Mouse (Mus musculus): Measurements from ENCODE around the gene Zfp119b. TPM values are rescaled to one million over a fixed set of nuclear protein-coding genes. Genes with fewer than 3 reads are reported as not detected.

Zfp119b gene
- total and polyA plus RNA-seq, 3 experiments: 1.1 to 2.0 TPM; not detected in 1

GRCm38 (mm10) chr17:55931553-55932502 lies 17.5 kb downstream of the Zfp119b start (continued):
- TF ChIP-seq E2F4 (IDR thresholded peaks at IDR 0.05; ENCODE audit: borderline replicate concordance, low read depth, low read length): no peak
- no peak for TF ChIP-seq ELF1 (IDR thresholded peaks at IDR 0.05; ENCODE audit: low read depth, low read length)
- peak; percentile 65 for TF ChIP-seq TCF12 (IDR thresholded peaks at IDR 0.05; ENCODE audit: low read depth, low read length)

- no peak for DNase-seq (ENCODE audit: low read depth, low spot score)
- no peak for TF ChIP-seq USF2 (IDR thresholded peaks at IDR 0.05; ENCODE audit: borderline replicate concordance in 1 of 2, insufficient read depth in 1 of 2, low read depth in 1 of 2, low read length in 2 of 2)
- TF ChIP-seq E2F4 (IDR thresholded peaks at IDR 0.05; ENCODE audit: borderline replicate concordance, low read depth, low read length): no peak
- TF ChIP-seq KAT2A (conservative IDR thresholded peaks at IDR 0.05; ENCODE audit: low read depth, low read length): no peak
- no peak for TF ChIP-seq POLR2A (IDR thresholded peaks at IDR 0.05; ENCODE audit: control insufficient read depth in 1 of 2, insufficient read depth in 1 of 2, low read depth in 1 of 2, low read length in 2 of 2, poor library complexity in 1 of 2)
- TF ChIP-seq NELFE (IDR thresholded peaks at IDR 0.05; ENCODE audit: low read depth, low read length): no peak
- TF ChIP-seq CTCF (IDR thresholded peaks at IDR 0.05 in 2 of 3, conservative IDR thresholded peaks at IDR 0.05 in 1 of 3; ENCODE audit: control insufficient read depth in 1 of 3, insufficient read depth in 1 of 3, low read depth in 2 of 3, low read length in 3 of 3, poor library complexity in 1 of 3, severe bottlenecking in 1 of 3): no peak
- no peak for TF ChIP-seq MAX (IDR thresholded peaks at IDR 0.05; ENCODE audit: low read length)
- TF ChIP-seq UBTF (IDR thresholded peaks at IDR 0.05; ENCODE audit: borderline replicate concordance, insufficient read depth, low read depth, low read length): no peak
- Histone ChIP-seq H3K27me3 (ENCODE audit: control insufficient read depth in 1 of 2, insufficient read depth in 2 of 2, low read length in 2 of 2) (peaks cover 0 to 2% of the 10 kb centered on the region in 2 experiments; a peak in 1 of 4 replicates), H3K27ac (ENCODE audit: control insufficient read depth, low read depth, low read length) (no peak overlapping the region), H3K79me2 (ENCODE audit: control insufficient read depth, insufficient read depth, low read length, poor library complexity) (no peaks in the 10 kb centered on the region), H3K36me3 (ENCODE audit: control insufficient read depth in 1 of 2, insufficient read depth in 2 of 2, low read length in 2 of 2) (no peaks in the 10 kb centered on the region), H3K9ac (ENCODE audit: control insufficient read depth, low read depth, low read length, poor library complexity, severe bottlenecking) (no peak overlapping the region), H3K4me3 (ENCODE audit: control insufficient read depth in 1 of 2, insufficient read depth in 1 of 2, low read depth in 2 of 2, low read length in 2 of 2) (no peak overlapping the region), H3K4me1 (ENCODE audit: control insufficient read depth in 1 of 2, insufficient read depth in 2 of 2, low read length in 2 of 2) (no peaks in the 10 kb centered on the region; a peak in 1 of 4 replicates), H3K9me3 (replicated peaks; ENCODE audit: insufficient read depth, low read length) (no peaks in the 10 kb centered on the region)
Measured at GRCm38 (mm10) chr17:55906669-55907068, 42.6 kb downstream of the Zfp119b start.

DNA sequence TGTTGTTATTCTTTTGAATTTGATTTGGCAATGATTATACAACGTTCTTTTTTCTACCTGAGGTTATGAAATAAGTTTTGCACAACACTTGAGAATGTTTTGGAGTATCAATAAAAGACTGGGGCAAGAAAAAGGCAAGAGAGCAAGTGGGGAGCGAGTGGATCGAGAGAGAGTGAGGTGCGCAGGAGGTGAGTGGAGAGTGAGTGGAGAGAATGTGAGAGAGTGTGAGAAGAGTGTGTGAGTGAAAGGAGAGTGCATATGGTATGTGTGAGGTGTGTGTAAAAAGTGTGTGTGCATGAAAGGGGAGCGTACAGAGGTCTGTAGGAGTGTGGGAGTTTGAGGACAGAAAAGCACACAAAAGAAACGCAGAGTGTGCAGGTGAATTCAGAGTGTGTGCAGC lies 45.2 kb downstream of the Zfp119b start:
- Histone ChIP-seq H3K79me2 (ENCODE audit: control insufficient read depth, insufficient read depth, low read length, poor library complexity) (no peaks in the 10 kb centered on the region), H3K27me3 (ENCODE audit: control insufficient read depth in 1 of 2, insufficient read depth in 2 of 2, low read length in 2 of 2) (no peaks in the 10 kb centered on the region; a peak in 1 of 4 replicates), H3K9me3 (replicated peaks; ENCODE audit: insufficient read depth, low read length) (no peaks in the 10 kb centered on the region), H3K9ac (ENCODE audit: control insufficient read depth, low read depth, low read length, poor library complexity, severe bottlenecking) (no peak overlapping the region), H3K4me1 (ENCODE audit: control insufficient read depth in 1 of 2, insufficient read depth in 2 of 2, low read length in 2 of 2) (no peaks in the 10 kb centered on the region; a peak in 1 of 4 replicates), H3K4me3 (ENCODE audit: control insufficient read depth in 1 of 2, insufficient read depth in 1 of 2, low read depth in 2 of 2, low read length in 2 of 2) (no peak overlapping the region), H3K36me3 (ENCODE audit: control insufficient read depth in 1 of 2, insufficient read depth in 2 of 2, low read length in 2 of 2) (no peaks in the 10 kb centered on the region), H3K27ac (ENCODE audit: control insufficient read depth, low read depth, low read length) (no peak overlapping the region)
- no peak for TF ChIP-seq TCF12 (IDR thresholded peaks at IDR 0.05; ENCODE audit: low read depth, low read length)
- TF ChIP-seq MAX (IDR thresholded peaks at IDR 0.05; ENCODE audit: low read length): no peak
- no peak for TF ChIP-seq MYB (IDR thresholded peaks at IDR 0.05; ENCODE audit: low read depth, low read length)
- no peak for TF ChIP-seq ELF1 (IDR thresholded peaks at IDR 0.05; ENCODE audit: low read depth, low read length)
- no peak for DNase-seq (ENCODE audit: low read depth, low spot score)

All from MEL (cell line).